Mouse (Mus musculus) liver, adult 2 months (tissue): ENCODE results near the gene Trim10. TPM values are rescaled to one million over a fixed set of nuclear protein-coding genes. Genes with fewer than 3 reads are reported as not detected.

Source experiments
- DNase-seq: peaks from one replicate; pipeline ENCODE4 v3.0.0-alpha.2; 2011; ENCODE audit warnings: low read depth, low spot score; ENCODE audit errors: extremely low read depth
- H3K27ac ChIP-seq: fragments of 200-500 bp; replicated peaks from 2 replicates; pipeline ENCODE4 v1.5.1; 2012; ENCODE audit warnings: low read depth, mild to moderate bottlenecking, control low read depth, inconsistent platforms, low read length; ENCODE audit not compliant: insufficient read depth
- H3K27me3 ChIP-seq: fragments of 200-500 bp; 2 replicates; pipeline ENCODE4 v1.6.1; 2012; ENCODE audit warnings: mild to moderate bottlenecking, moderate library complexity, low read length, inconsistent platforms; ENCODE audit not compliant: control insufficient read depth, insufficient read depth
- H3K36me3 ChIP-seq: fragments of 200-500 bp; 2 replicates; pipeline ENCODE4 v1.6.1; 2012; ENCODE audit warnings: low read length, inconsistent platforms; ENCODE audit not compliant: control insufficient read depth, insufficient read depth
- H3K4me1 ChIP-seq: fragments of 200-500 bp; 2 replicates; pipeline ENCODE4 v1.6.1; 2011; ENCODE audit warnings: low read length; ENCODE audit not compliant: control insufficient read depth, insufficient read depth
- H3K4me3 ChIP-seq: fragments of 200-500 bp; 2 replicates; pipeline ENCODE4 v1.5.1; 2011; ENCODE audit warnings: low read depth, mild to moderate bottlenecking, control low read depth, low read length, moderate library complexity; ENCODE audit not compliant: insufficient read depth
- H3K79me2 ChIP-seq: fragments of 200-500 bp; 2 replicates; pipeline ENCODE4 v1.6.1; 2012; ENCODE audit warnings: inconsistent platforms, mild to moderate bottlenecking, low read length, moderate library complexity; ENCODE audit not compliant: control insufficient read depth, insufficient read depth
- H3K9ac ChIP-seq: fragments of 200-500 bp; 2 replicates; pipeline ENCODE4 v1.6.1; 2012; ENCODE audit warnings: low read depth, mild to moderate bottlenecking, control low read depth, inconsistent platforms, low read length
- CTCF ChIP-seq: fragments of 200-500 bp; IDR thresholded peaks from 2 replicates; pipeline ENCODE4 v1.5.1; 2011; ENCODE audit warnings: low read depth, low read length, control low read depth
- POLR2A ChIP-seq: fragments of 200-500 bp; IDR thresholded peaks from 2 replicates; pipeline ENCODE4 v1.6.1; 2011; ENCODE audit warnings: low read length, control low read depth; ENCODE audit not compliant: insufficient read depth; ENCODE audit errors: extremely low read depth
- WGBS: fragments of 180-500 bp; shearing (Covaris S2); methylation state at CpG from one replicate; pipeline ENCODE4 v1.1.7; 2018; 5-methylcytosine and 5-hydroxymethylcytosine counted together
- polyA plus RNA-seq: library from polyadenylated mRNA; depleted of rRNA; stranded (reverse); fragments of >200 nt; gene quantifications from 2 replicates; pipeline ENCODE4 v1.2.3, GENCODE M21; 2012
- total RNA-seq: library from RNA; depleted of rRNA; stranded (reverse); fragments of >200 nt; gene quantifications from 2 replicates; pipeline ENCODE4 v1.2.3, GENCODE M21; 2014

Trim10 gene
- total and polyA plus RNA-seq, 2 experiments, result not detected

- Histone ChIP-seq H3K27me3 (no peaks in the 10 kb centered on the region), H3K4me3 (no peak overlapping the region), H3K27ac (no peak overlapping the region), H3K79me2 (no peaks in the 10 kb centered on the region; the same call in 1 of the 2 replicates), H3K9ac (no peak overlapping the region), H3K4me1 (0 out of 2 replicates have a peak, but pooled peaks cover 3% of the 10 kb centered on the region), H3K36me3 (peaks cover 37% of the 10 kb centered on the region)
- WGBS, result 54% methylated on average over 2 of the region's 2 CpGs
- TF ChIP-seq CTCF (no peak), POLR2A (no peak)
- no peak for DNase-seq
These were observed 19.4 kb upstream of the Trim10 start for GRCm38 (mm10) chr17:36849992-36850391.

- Histone ChIP-seq H3K4me1 (0 out of 2 replicates have a peak, but pooled peaks cover 3% of the 10 kb centered on the region), H3K36me3 (peaks cover 46% of the 10 kb centered on the region), H3K27ac (no peak overlapping the region), H3K9ac (no peak overlapping the region), H3K4me3 (no peak overlapping the region), H3K79me2 (no peaks in the 10 kb centered on the region; the same call in 1 of the 2 replicates), H3K27me3 (no peaks in the 10 kb centered on the region)
- no peak for DNase-seq
- TF ChIP-seq POLR2A (no peak), CTCF (no peak)
- 76% methylated on average over 5 of the region's 5 CpGs for WGBS
These were observed 18.2 kb upstream of the Trim10 start for GRCm38 (mm10) chr17:36851200-36851599.

GRCm38 (mm10) chr17:36851627-36852026 is 17.7 kb upstream of the Trim10 start:
- H3K9ac ChIP-seq, result no peak overlapping the region
- no peak overlapping the region for H3K27ac ChIP-seq
- WGBS, result 50% methylated on average over 5 of the region's 5 CpGs
- peaks cover 50% of the 10 kb centered on the region for H3K36me3 ChIP-seq
- H3K4me3 ChIP-seq, result no peak overlapping the region
- no peak for TF ChIP-seq CTCF
- TF ChIP-seq POLR2A, result no peak
- H3K27me3 ChIP-seq, result no peaks in the 10 kb centered on the region
- no peaks in the 10 kb centered on the region for H3K79me2 ChIP-seq
- H3K4me1 ChIP-seq, result 0 out of 2 replicates have a peak, but pooled peaks cover 3% of the 10 kb centered on the region
- no peak for DNase-seq

GRCm38 (mm10) chr17:36855484-36855883 is 13.9 kb upstream of the Trim10 start:
- no peak for DNase-seq
- H3K27me3 ChIP-seq, result no peaks in the 10 kb centered on the region
- H3K79me2 ChIP-seq, result no peaks in the 10 kb centered on the region
- no peaks in the 10 kb centered on the region for H3K4me1 ChIP-seq
- H3K4me3 ChIP-seq, result no peak overlapping the region
- H3K9ac ChIP-seq, result no peak overlapping the region
- WGBS, result 93% methylated on average over 3 of the region's 3 CpGs
- H3K36me3 ChIP-seq, result peaks cover 70% of the 10 kb centered on the region
- TF ChIP-seq CTCF (no peak), POLR2A (no peak)
- no peak overlapping the region for H3K27ac ChIP-seq

- peaks cover 65% of the 10 kb centered on the region for H3K36me3 ChIP-seq
- peak; percentile 59 for DNase-seq
- WGBS, result 50% methylated on average over 4 of the region's 4 CpGs
These were observed 13.1 kb upstream of the Trim10 start for GRCm38 (mm10) chr17:36856236-36856635.

GRCm38 (mm10) chr17:36858181-36858580 is 11.2 kb upstream of the Trim10 start:
- no peaks in the 10 kb centered on the region for H3K79me2 ChIP-seq
- no peaks in the 10 kb centered on the region for H3K4me1 ChIP-seq
- no peak overlapping the region for H3K4me3 ChIP-seq
- no peak for DNase-seq
- peaks cover 48% of the 10 kb centered on the region for H3K36me3 ChIP-seq
- no peak overlapping the region for H3K9ac ChIP-seq
- H3K27me3 ChIP-seq, result no peaks in the 10 kb centered on the region
- no peak overlapping the region for H3K27ac ChIP-seq
- WGBS, result 86% methylated on average over 3 of the region's 3 CpGs
- no peak for TF ChIP-seq POLR2A
- TF ChIP-seq CTCF, result no peak

More at GRCm38 (mm10) chr17:36856236-36856635, 13.1 kb upstream of the Trim10 start:
- Histone ChIP-seq H3K4me1 (no peaks in the 10 kb centered on the region), H3K27me3 (no peaks in the 10 kb centered on the region), H3K27ac (no peak overlapping the region), H3K9ac (no peak overlapping the region), H3K4me3 (no peak overlapping the region), H3K79me2 (no peaks in the 10 kb centered on the region)
- TF ChIP-seq CTCF, result no peak
- TF ChIP-seq POLR2A, result no peak
